In genomic region chr19:23034933-23035332, GRCm38 (mm10) we compare ENCODE assay signal across 10 mouse cellular contexts.
DNase-seq lines count a peak whose midpoint lies in the region; ATAC-seq lines count a peak whose summit lies in the region.
"Had no signal": no experiment of that assay in that cellular context is flagged by ENCODE, and none has a peak within 500 bp of the region (broad histone marks: within the 10 kb centered on the region; RNA-seq: fewer than 3 reads in every experiment).

No protein-coding gene starts in this region.

- no peaks in the 10 kb centered on the region for H3K27me3 ChIP-seq in heart, embryonic 12.5 days (replicated peaks)
- H3K27me3 ChIP-seq in heart, embryonic 16.5 days (ENCODE audit: control insufficient read depth, insufficient read depth, low read length): no peaks in the 10 kb centered on the region
- H3K27me3 ChIP-seq in hindbrain, embryonic 10.5 days (ENCODE audit: insufficient read depth, poor library complexity, severe bottlenecking): no peaks in the 10 kb centered on the region
- H3K27me3 ChIP-seq: heart, embryonic 15.5 days; limb, embryonic 13.5 days had no signal

- ATAC-seq in heart, embryonic 12.5 days (ENCODE audit: insufficient number of reproducible peaks, low FRiP score): no peak
- ATAC-seq in heart, embryonic 16.5 days (replicated peaks; ENCODE audit: extremely low read depth, insufficient read depth, low FRiP score): 0 out of 2 replicates have a peak, but pooled peaks have one; percentile 45

- no peaks in the 10 kb centered on the region for H3K4me1 ChIP-seq in heart, embryonic 12.5 days (replicated peaks)
- peaks cover 4% of the 10 kb centered on the region; the same call in 1 of the 2 replicates for H3K4me1 ChIP-seq in heart, embryonic 16.5 days (ENCODE audit: control insufficient read depth, insufficient read depth, low read length)
- H3K4me1 ChIP-seq in hindbrain, embryonic 10.5 days (replicated peaks): no peaks in the 10 kb centered on the region
- H3K4me1 ChIP-seq: heart, embryonic 15.5 days had no signal

- DNase-seq in heart, adult 18-20 months: peak; percentile 94 to 96
- peak; percentile 45 to 82 for DNase-seq in adrenal gland, adult (ENCODE audit: inconsistent age in 2 of 2, low spot score in 1 of 2)
- peak; percentile 69 for DNase-seq in lung, postnatal 36 days
- no peak for DNase-seq in frontal cortex, postnatal 14 days (ENCODE audit: low spot score in 2 of 2)
- DNase-seq in left cerebral cortex, postnatal 36 days (ENCODE audit: low spot score in 2 of 2): no peak
- no peak for DNase-seq in hindbrain, embryonic 10.5 days (ENCODE audit: low spot score)

- WGBS in heart, embryonic 12.5 days: 82% methylated on average over 4 of the region's 4 CpGs
- WGBS in heart, embryonic 16.5 days: 74% methylated on average over 4 of the region's 4 CpGs
- 90% methylated on average over 4 of the region's 4 CpGs for WGBS in hindbrain, embryonic 10.5 days

- H3K4me3 ChIP-seq in heart, embryonic 12.5 days: no peak overlapping the region
- no peak overlapping the region for H3K4me3 ChIP-seq in heart, embryonic 16.5 days (ENCODE audit: low read length)
- no peak overlapping the region for H3K4me3 ChIP-seq in hindbrain, embryonic 10.5 days
- H3K4me3 ChIP-seq: heart, embryonic 15.5 days; limb, embryonic 13.5 days had no signal

- no peak overlapping the region for H3K4me2 ChIP-seq in heart, embryonic 12.5 days
- H3K4me2 ChIP-seq in heart, embryonic 16.5 days (ENCODE audit: low read depth, low read length): no peak overlapping the region
- H3K4me2 ChIP-seq: heart, embryonic 15.5 days; limb, embryonic 13.5 days had no signal

- H3K36me3 ChIP-seq in heart, embryonic 12.5 days: no peaks in the 10 kb centered on the region
- no peaks in the 10 kb centered on the region for H3K36me3 ChIP-seq in heart, embryonic 16.5 days (ENCODE audit: control insufficient read depth, insufficient read depth)
- H3K36me3 ChIP-seq in hindbrain, embryonic 10.5 days: no peaks in the 10 kb centered on the region
- H3K36me3 ChIP-seq: heart, embryonic 15.5 days; limb, embryonic 13.5 days had no signal

- no peak overlapping the region for H3K9ac ChIP-seq in heart, embryonic 12.5 days
- H3K9ac ChIP-seq in heart, embryonic 16.5 days (ENCODE audit: low read length): no peak overlapping the region
- H3K9ac ChIP-seq: heart, embryonic 15.5 days; limb, embryonic 13.5 days had no signal

- intact Hi-C loops in left cerebral cortex, postnatal 36 days (cut with DNase I): no loop called here

- H3K9me3 ChIP-seq in heart, embryonic 12.5 days (replicated peaks): no peaks in the 10 kb centered on the region
- H3K9me3 ChIP-seq in heart, embryonic 16.5 days (replicated peaks; ENCODE audit: control insufficient read depth, low read length): no peaks in the 10 kb centered on the region
- H3K9me3 ChIP-seq in hindbrain, embryonic 10.5 days: no peaks in the 10 kb centered on the region
- H3K9me3 ChIP-seq: heart, embryonic 15.5 days; limb, embryonic 13.5 days had no signal

- H3K27ac ChIP-seq in heart, embryonic 12.5 days (ENCODE audit: poor library complexity, severe bottlenecking): no peak overlapping the region
- no peak overlapping the region for H3K27ac ChIP-seq in heart, embryonic 16.5 days (ENCODE audit: low read length)
- no peak overlapping the region for H3K27ac ChIP-seq in hindbrain, embryonic 10.5 days
- H3K27ac ChIP-seq: heart, embryonic 15.5 days; limb, embryonic 13.5 days had no signal

Comparison
In these comparisons a context has a peak if more than half of its experiments do, and no peak if none do; other contexts are left out.
1. DNase-seq: peak in heart, adult 18-20 months (2 of 2), adrenal gland, adult (2 of 2) and lung, postnatal 36 days (single experiment); none in frontal cortex, postnatal 14 days (0 of 2), left cerebral cortex, postnatal 36 days (0 of 2) and hindbrain, embryonic 10.5 days (single experiment).